Mouse (Mus musculus) megakaryocyte, embryonic 14.5 days (primary cell): ENCODE results near the gene Traf7. TPM values are rescaled to one million over a fixed set of nuclear protein-coding genes. Genes with fewer than 3 reads are reported as not detected.

Experiments used
- H3K27me3 ChIP-seq: replicated peaks from 2 replicates; pipeline ENCODE3; 2012; ENCODE audit warnings: inconsistent platforms
- H3K36me3 ChIP-seq: replicated peaks from 2 replicates; pipeline ENCODE3; 2012; ENCODE audit warnings: low read length, inconsistent platforms, mixed read lengths
- H3K4me1 ChIP-seq: 2 replicates; pipeline ENCODE4 v1.6.1; 2012; ENCODE audit warnings: inconsistent platforms
- H3K4me3 ChIP-seq: replicated peaks from 2 replicates; pipeline ENCODE3; 2012; ENCODE audit warnings: moderate library complexity, mild to moderate bottlenecking, inconsistent platforms
- H3K9me3 ChIP-seq: 2 replicates; pipeline ENCODE4 v1.6.1; 2012; ENCODE audit warnings: inconsistent platforms
- FLI1 ChIP-seq: IDR thresholded peaks from 2 replicates; pipeline ENCODE4 v1.6.1; 2012; ENCODE audit warnings: low read length, inconsistent platforms, mixed read lengths
- GATA1 ChIP-seq: IDR thresholded peaks from 3 replicates; pipeline ENCODE4 v1.6.1; 2012; ENCODE audit warnings: mixed read lengths, low read length, inconsistent platforms, borderline replicate concordance
- polyA plus RNA-seq: library from polyadenylated mRNA; stranded (reverse); fragments of >175 nt; gene quantifications from 2 replicates; pipeline ENCODE4 v1.2.3, GENCODE M21; 2012; ENCODE audit warnings: low replicate concordance; ENCODE audit not compliant: insufficient read depth

Gene Traf7
- polyA plus RNA-seq, 1 experiment = 123 TPM

DNA sequence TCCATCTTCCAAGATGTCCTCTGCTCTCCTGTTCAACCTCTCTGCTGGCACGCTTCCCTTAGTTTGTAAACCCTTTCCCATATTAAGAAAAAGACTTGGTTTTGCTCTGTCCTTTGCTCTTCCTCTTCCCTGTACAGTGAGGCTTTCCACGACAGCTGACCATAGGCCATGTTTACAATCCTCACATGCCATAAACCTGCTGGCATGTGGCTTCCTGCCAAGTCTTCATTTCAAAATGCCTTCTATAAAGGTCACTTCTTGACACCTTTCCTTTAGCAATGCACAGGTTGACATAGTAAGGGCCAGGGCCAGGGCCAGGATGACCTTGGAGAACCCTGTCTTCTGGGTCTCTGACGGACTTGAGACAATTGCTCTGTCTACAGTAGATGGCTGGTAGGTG, 18.5 kb upstream of the Traf7 start:
- no peaks in the 10 kb centered on the region for H3K36me3 ChIP-seq
- H3K9me3 ChIP-seq = no peaks in the 10 kb centered on the region
- TF ChIP-seq GATA1 (no peak), FLI1 (no peak)
- peaks cover 30% of the 10 kb centered on the region for H3K4me1 ChIP-seq
- no peak overlapping the region for H3K4me3 ChIP-seq
- peaks cover 4% of the 10 kb centered on the region for H3K27me3 ChIP-seq

DNA sequence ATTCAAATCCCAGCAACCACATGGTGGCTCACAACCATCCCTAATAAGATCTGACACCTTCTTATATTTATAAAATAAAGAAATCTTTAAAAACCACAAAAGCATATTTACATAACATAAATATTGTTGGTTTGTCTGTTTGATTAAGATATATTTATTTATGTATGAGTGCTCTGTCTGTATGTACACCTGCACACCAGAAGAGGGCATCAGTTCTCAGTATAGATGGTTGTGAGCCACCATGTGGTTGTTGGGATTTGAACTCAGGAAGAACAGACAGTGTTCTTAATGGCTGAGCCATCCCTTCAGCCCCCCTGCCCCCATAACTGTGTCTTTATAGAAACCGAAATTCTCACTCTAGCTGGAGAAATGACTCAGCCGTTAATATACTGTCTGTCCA, 17.5 kb upstream of the Traf7 start:
- peaks cover 4% of the 10 kb centered on the region for H3K27me3 ChIP-seq
- TF ChIP-seq GATA1 (no peak), FLI1 (no peak)
- no peaks in the 10 kb centered on the region for H3K9me3 ChIP-seq
- H3K36me3 ChIP-seq = no peaks in the 10 kb centered on the region
- H3K4me1 ChIP-seq = peaks cover 21% of the 10 kb centered on the region
- H3K4me3 ChIP-seq = no peak overlapping the region

DNA sequence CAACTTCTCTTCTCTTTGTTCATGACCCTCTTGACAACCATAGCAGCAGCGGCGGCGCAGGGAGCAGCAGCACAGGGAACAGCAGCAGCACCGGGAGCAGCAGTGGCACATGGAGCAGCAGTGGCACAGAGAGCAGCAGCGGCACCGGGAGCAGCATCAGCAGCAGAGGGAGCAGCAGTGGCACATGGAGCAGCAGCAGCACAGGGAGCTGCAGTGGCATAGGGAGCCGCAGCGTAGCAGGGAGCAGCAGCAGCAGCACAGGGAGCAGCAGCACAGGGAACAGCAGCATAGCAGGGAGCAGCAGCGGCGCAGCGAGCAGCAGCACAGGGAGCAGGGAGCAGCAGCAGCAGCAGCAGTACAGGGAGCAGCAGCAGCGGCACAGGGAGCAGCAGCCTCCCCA, 16.9 kb upstream of the Traf7 start:
- Histone ChIP-seq H3K27me3 (peaks cover 4% of the 10 kb centered on the region), H3K4me3 (peak overlapping the region; percentile 85), H3K9me3 (no peaks in the 10 kb centered on the region), H3K4me1 (peaks cover 23% of the 10 kb centered on the region), H3K36me3 (no peaks in the 10 kb centered on the region)
- TF ChIP-seq GATA1 = no peak
- TF ChIP-seq FLI1 = no peak

DNA sequence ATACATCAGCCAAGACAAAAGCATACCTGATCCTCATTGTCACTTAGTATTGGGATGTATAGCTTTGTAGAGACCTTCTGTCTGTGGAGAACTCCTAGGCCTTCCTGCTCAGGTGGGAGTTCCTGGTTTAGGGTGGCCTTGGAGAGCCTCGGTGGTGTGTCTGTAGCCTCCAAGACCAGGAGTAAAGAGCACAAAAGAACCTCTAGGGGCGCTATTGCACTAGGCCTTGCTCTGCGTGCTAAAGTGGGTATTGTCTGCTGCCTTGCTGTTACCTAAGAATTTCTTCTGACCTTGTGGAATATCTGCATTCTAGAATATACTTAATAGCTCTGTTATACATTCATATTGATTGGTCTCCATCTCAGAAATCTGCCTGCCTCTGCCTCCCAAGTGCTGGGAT, 12.6 kb upstream of the Traf7 start:
- TF ChIP-seq GATA1 (no peak), FLI1 (no peak)
- H3K4me1 ChIP-seq = peaks cover 24% of the 10 kb centered on the region
- H3K9me3 ChIP-seq = no peaks in the 10 kb centered on the region
- no peaks in the 10 kb centered on the region for H3K36me3 ChIP-seq
- H3K27me3 ChIP-seq = peaks cover 15% of the 10 kb centered on the region
- no peak overlapping the region for H3K4me3 ChIP-seq

DNA sequence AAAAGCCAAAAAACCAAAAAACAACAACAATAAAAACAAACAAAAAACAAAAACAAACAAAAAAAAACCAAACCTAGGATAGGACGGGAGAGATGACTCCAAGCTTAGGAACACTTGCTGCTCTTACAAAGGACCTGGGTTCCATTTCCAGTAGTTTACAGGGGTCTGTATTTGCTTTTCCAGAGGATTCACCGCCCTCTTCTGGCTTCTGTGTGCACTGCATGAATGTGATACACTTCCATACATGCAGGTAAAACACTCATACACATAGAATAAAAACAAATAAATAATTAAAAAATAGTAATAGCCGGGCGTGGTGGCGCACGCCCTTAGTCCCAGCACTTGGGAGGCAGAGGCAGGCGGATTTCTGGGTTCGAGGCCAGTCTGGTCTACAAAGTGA, 11.2 kb upstream of the Traf7 start:
- peaks cover 19% of the 10 kb centered on the region for H3K4me1 ChIP-seq

DNA sequence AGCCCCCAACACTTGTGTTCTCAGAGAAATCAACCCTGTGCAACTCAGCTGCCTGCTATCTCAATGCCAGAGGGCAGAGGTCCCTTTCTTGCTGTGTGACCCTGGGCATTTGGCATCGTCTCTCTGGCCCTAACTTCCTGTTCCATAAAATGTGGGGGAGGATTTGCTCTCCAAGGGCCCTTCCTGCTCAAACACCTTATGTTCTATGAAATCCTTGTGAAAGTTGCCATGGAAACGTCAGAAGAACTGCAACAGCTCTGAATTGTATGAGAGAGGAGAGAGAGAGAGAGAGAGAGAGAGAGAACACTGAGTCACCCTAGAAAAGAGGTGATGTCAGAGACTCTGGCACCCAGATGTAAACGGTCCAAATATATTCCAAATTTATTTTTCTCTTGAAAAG, 9.8 kb upstream of the Traf7 start:
- H3K27me3 ChIP-seq = peaks cover 18% of the 10 kb centered on the region
- no peaks in the 10 kb centered on the region for H3K9me3 ChIP-seq
- no peaks in the 10 kb centered on the region for H3K36me3 ChIP-seq
- peaks cover 33% of the 10 kb centered on the region for H3K4me1 ChIP-seq
- no peak overlapping the region for H3K4me3 ChIP-seq
- TF ChIP-seq GATA1 = no peak
- no peak for TF ChIP-seq FLI1

More for the DNA sequence above, 11.2 kb upstream of the Traf7 start:
- peaks cover 15% of the 10 kb centered on the region for H3K27me3 ChIP-seq
- no peak overlapping the region for H3K4me3 ChIP-seq
- no peaks in the 10 kb centered on the region for H3K9me3 ChIP-seq
- H3K36me3 ChIP-seq = no peaks in the 10 kb centered on the region
- TF ChIP-seq FLI1 (no peak), GATA1 (no peak)

DNA sequence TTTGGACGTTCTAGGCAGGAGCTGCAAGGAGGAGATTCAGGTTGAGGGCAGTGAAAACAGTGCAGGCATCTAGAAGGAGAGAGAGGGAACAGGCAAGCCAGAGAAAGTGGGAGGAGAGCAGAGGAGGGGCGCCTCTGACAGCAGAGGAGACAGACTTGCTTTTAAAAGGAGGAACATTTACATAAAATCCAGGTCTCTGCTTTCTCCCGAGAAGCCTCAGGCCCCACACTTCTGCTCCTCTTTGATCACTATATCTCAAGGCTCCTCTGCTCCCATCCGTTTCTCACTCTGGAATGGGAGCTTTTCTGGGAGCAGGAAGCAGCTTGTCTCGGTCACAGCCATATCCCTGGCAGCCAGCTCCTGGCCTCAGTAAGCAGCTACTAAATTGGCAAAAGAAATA, 7.6 kb upstream of the Traf7 start:
- peaks cover 51% of the 10 kb centered on the region for H3K4me1 ChIP-seq
- TF ChIP-seq FLI1 = no peak
- TF ChIP-seq GATA1 = no peak
- H3K27me3 ChIP-seq = peaks cover 18% of the 10 kb centered on the region
- H3K4me3 ChIP-seq = no peak overlapping the region
- H3K9me3 ChIP-seq = no peaks in the 10 kb centered on the region
- H3K36me3 ChIP-seq = peaks cover 19% of the 10 kb centered on the region

DNA sequence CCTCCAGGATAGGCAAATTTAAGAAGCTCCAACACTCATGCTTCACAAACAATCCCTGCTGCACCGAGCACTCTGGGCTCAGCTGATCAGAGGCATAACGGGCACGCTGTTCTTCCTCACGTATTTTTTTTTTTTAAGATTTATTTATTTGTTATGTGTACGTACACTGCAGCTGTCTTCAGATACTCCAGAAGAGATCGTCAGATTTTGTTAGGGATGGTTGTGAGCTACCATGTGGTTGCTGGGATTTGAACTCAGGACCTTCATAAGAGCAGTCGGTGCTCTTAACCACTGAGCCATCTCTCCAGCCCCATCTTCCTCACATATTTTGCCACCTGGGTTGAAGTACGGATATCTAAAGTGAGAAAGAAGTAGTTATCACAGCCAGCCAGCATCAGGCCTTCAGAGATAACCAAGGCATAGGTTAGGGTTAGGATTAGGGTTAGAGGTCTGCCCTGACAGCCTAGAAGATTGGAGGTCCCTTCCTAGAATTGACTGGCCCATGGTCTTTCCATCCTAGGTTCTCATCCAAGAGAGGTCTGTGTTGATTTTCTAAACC, 6.5 kb upstream of the Traf7 start, which contains the start of gene Rab26:
TSS of gene Rab26 (minus strand) at position 51 of the 559 bp plus-strand sequence.
- Histone ChIP-seq H3K4me1 (peaks cover 55% of the 10 kb centered on the region), H3K36me3 (peaks cover 30% of the 10 kb centered on the region)

DNA sequence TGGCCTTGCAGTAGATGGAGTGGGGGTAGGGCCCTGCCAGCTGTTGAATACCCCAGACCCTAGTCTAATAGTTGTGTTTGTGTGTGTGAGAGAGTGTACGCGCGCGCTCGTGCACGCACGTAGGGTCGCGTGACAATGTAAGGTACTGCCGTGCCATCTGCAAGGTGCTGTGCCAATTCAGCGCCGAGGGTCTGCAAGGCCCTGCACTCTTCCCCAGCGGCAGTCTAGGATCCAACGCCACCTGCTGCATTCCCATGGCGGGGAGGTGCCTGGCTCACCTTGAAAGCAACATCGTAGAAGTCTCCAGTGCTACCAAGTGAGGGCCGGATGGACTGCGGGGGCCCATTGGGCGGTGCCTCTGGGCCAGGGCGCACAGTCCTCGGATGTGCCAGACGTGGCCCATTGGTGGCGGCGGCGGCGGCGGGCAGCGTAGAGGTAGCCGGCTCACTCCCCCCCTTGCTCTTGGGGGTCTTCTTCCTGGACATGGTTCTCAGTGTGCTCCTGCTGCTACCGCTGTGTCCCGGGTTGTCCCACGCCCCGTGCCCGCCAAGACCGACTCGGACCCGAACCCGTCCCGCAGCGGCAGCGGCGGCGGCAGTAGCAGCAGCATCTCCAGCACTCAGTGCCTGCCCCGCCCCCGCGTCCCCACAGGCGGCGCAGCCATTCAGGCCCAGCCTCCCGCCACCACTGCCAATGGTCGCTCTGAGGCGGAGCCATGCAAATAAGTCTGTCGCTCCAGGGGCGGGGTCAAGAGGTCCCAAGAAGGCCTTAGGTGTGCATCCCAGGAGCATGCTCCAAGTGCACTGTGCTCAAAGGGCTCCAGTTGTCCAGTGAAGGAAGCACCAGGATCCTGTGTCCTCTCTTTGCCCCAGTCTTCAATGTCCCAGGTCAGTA, 5.6 kb upstream of the Traf7 start:
- H3K4me1 ChIP-seq = peaks cover 63% of the 10 kb centered on the region

More for the DNA sequence above, 6.5 kb upstream of the Traf7 start, which contains the start of gene Rab26:
- TF ChIP-seq FLI1 (no peak), GATA1 (no peak)
- Histone ChIP-seq H3K4me3 (peak within 1 kb of the TSS; percentile 89), H3K9me3 (no peaks in the 10 kb centered on the region), H3K27me3 (peaks cover 18% of the 10 kb centered on the region)

DNA sequence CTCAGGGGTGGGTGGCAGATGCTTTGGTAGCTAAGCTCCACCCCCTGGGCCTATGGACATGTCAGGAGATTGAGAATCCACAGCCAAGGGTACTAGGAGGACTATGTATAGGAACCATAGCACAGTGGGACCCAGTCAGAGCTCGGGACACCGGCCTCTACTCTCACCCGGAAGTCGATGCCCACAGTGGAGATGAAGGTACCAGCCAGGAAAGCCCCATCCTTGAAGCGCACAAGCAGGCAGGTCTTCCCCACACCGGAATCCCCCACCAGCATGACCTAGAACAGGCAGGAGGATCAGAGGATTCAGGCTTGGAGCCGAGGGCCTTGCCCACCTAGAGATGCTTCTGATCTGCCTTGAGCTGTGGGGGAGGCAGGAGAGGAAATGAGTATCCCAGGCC, 4.3 kb upstream of the Traf7 start:
- Histone ChIP-seq H3K36me3 (peaks cover 34% of the 10 kb centered on the region), H3K4me1 (peaks cover 55% of the 10 kb centered on the region)
- TF ChIP-seq FLI1 = no peak
- no peak for TF ChIP-seq GATA1

More for the DNA sequence above, 5.6 kb upstream of the Traf7 start:
- Histone ChIP-seq H3K36me3 (peaks cover 34% of the 10 kb centered on the region), H3K9me3 (no peaks in the 10 kb centered on the region), H3K27me3 (peaks cover 18% of the 10 kb centered on the region), H3K4me3 (peak overlapping the region; percentile 89)
- TF ChIP-seq GATA1 = no peak
- TF ChIP-seq FLI1 = no peak

More for the DNA sequence above, 4.3 kb upstream of the Traf7 start:
- H3K27me3 ChIP-seq = peaks cover 18% of the 10 kb centered on the region
- H3K4me3 ChIP-seq = no peak overlapping the region
- H3K9me3 ChIP-seq = no peaks in the 10 kb centered on the region
